Mouse (Mus musculus) embryonic facial prominence, embryonic 13.5 days (tissue): ENCODE data around the gene Asic2. TPM values are rescaled to one million over a fixed set of nuclear protein-coding genes. Genes with fewer than 3 reads are reported as not detected.

Source experiments
- ATAC-seq: fragments of 200-750 bp; cut with Nextera tagmentation; 2 replicates; pipeline ENCODE4 v1.8.0; 2017; ENCODE audit warnings: low read depth; ENCODE audit not compliant: insufficient number of reproducible peaks, insufficient read depth, low FRiP score, low TSS enrichment
- H3K27ac ChIP-seq: fragments of 300-500 bp; sonication (generic); 2 replicates; pipeline ENCODE4 v1.5.1; 2015; ENCODE audit warnings: moderate library complexity, mild to moderate bottlenecking, inconsistent platforms
- H3K27me3 ChIP-seq: fragments of 300-500 bp; sonication (generic); 2 replicates; pipeline ENCODE4 v1.6.1; 2015; ENCODE audit warnings: mild to moderate bottlenecking, inconsistent platforms
- H3K36me3 ChIP-seq: fragments of 300-500 bp; sonication (generic); 2 replicates; pipeline ENCODE4 v1.6.1; 2015; ENCODE audit warnings: mild to moderate bottlenecking, inconsistent platforms
- H3K4me1 ChIP-seq: fragments of 300-500 bp; sonication (generic); 2 replicates; pipeline ENCODE4 v1.6.1; 2015; ENCODE audit warnings: inconsistent platforms
- H3K4me2 ChIP-seq: fragments of 300-500 bp; sonication (generic); 2 replicates; pipeline ENCODE4 v1.6.1; 2015; ENCODE audit warnings: moderate library complexity, mild to moderate bottlenecking, inconsistent platforms
- H3K4me3 ChIP-seq: fragments of 300-500 bp; sonication (generic); 2 replicates; pipeline ENCODE4 v1.5.1; 2015; ENCODE audit warnings: mild to moderate bottlenecking, inconsistent platforms
- H3K9ac ChIP-seq: fragments of 300-500 bp; sonication (generic); 2 replicates; pipeline ENCODE4 v1.6.1; 2015; ENCODE audit warnings: mild to moderate bottlenecking, inconsistent platforms
- H3K9me3 ChIP-seq: fragments of 300-500 bp; sonication (generic); 2 replicates; pipeline ENCODE4 v1.6.1; 2016; ENCODE audit warnings: inconsistent platforms
- WGBS: fragments of 180-500 bp; shearing (Covaris S2); methylation state at CpG from one replicate; pipeline ENCODE4 v1.1.7; 2015; ENCODE audit warnings: mixed read lengths; 5-methylcytosine and 5-hydroxymethylcytosine counted together
- polyA plus RNA-seq: library from polyadenylated mRNA; unstranded; fragments of >200 nt; fragmentation: Nextera tagmentation; extraction: Ambion mirVana; gene quantifications from 2 replicates; pipeline ENCODE4 v1.2.1, GENCODE M21; 2015

Asic2 gene
- polyA plus RNA-seq, 1 experiment from 2014 or later = 0.60 TPM

DNA sequence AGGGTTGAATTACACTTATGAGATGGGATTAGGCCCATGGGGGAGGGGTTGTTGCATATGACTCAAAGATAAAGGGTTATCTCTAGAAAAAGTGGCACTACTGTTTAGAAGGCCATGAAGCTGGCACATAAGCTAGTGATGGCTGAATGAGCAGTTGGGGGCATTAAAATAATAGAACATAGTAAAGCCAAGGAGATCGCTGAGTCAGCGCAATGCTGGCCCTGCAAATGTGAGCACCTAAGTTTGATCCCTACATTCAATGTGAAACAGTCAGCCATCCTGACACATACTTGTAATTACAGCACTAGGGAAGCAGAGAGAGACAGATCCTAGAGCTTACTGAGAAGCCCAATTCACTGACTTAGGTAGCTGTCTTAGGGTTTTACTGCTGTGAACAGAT is 562.3 kb downstream of the Asic2 start:
- no peak overlapping the region for H3K4me2 ChIP-seq
- no peaks in the 10 kb centered on the region for H3K4me1 ChIP-seq
- no peaks in the 10 kb centered on the region for H3K27me3 ChIP-seq
- 99% methylated on average over 2 of the region's 2 CpGs for WGBS
- H3K27ac ChIP-seq = no peak overlapping the region
- no peak overlapping the region for H3K9ac ChIP-seq
- H3K9me3 ChIP-seq = no peaks in the 10 kb centered on the region
- no peak overlapping the region for H3K4me3 ChIP-seq
- ATAC-seq = no peak
- no peaks in the 10 kb centered on the region for H3K36me3 ChIP-seq

DNA sequence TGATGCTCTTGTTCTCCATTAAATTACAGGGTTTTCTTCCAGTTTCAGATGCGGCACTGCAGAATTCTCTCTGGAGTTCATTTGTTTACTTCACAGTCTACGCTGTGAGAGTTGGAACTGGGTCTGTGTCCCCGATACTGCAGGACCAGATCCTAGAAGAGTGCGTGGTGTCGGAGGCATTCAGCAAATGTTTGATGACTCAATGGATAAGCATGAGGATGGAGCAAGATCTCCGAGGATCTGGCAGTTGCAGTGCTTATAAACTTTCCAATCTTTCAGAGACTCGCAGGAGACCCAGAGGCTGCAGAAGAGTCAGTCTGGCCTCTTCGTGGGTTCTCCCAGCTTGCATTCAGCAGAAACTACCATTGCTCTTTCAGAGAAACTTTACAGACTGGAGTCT is 566.0 kb downstream of the Asic2 start:
- H3K27ac ChIP-seq = no peak overlapping the region
- no peak overlapping the region for H3K9ac ChIP-seq
- WGBS = 87% methylated on average over 8 of the region's 8 CpGs
- H3K36me3 ChIP-seq = no peaks in the 10 kb centered on the region
- H3K4me2 ChIP-seq = no peak overlapping the region
- no peaks in the 10 kb centered on the region for H3K9me3 ChIP-seq
- H3K4me3 ChIP-seq = no peak overlapping the region
- H3K27me3 ChIP-seq = no peaks in the 10 kb centered on the region
- H3K4me1 ChIP-seq = no peaks in the 10 kb centered on the region
- ATAC-seq = no peak

DNA sequence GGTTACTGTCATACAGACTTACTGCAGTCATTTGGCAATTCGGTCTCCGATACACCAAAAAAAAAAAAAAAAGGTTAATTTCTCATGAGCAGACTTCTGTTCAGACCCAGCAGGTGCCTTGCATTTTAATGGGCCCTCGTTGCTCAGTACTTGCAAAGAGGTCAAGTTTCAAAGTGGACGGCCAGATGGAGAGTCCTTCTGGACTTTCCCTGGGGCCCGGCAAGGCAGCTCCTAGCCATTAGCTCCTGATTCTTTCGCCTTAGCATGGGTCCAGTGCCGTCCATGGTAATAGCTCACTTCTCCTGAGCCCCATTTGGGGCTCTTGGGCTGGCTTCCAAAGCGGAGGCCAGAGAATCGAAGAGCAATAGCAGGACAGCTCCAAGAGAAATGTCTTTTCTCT is 575.4 kb downstream of the Asic2 start:
- no peak for ATAC-seq
- Histone ChIP-seq H3K4me3 (no peak overlapping the region), H3K4me2 (no peak overlapping the region), H3K27ac (no peak overlapping the region), H3K4me1 (no peaks in the 10 kb centered on the region), H3K9me3 (no peaks in the 10 kb centered on the region), H3K27me3 (no peaks in the 10 kb centered on the region), H3K9ac (no peak overlapping the region), H3K36me3 (no peaks in the 10 kb centered on the region)
- 62% methylated on average over 9 of the region's 9 CpGs for WGBS

DNA sequence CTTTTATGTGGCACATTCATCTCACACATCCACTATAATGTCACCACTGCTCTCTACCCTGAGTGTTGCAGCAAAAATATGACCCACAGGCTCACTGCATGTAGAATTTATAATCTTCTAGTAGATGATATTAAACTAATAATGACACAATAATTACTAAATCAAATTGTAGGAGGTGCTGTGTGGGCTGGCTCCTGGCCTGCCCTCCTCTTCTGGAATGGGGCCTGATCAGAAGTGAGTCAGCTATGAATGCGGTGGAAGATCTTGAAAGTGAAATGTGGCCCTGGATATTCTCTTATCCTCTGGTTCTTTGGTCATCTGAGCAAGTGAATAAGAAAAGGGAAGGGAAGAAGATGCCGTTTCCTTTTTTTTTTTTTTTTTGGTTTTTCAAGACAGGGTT is 582.1 kb downstream of the Asic2 start:
- Histone ChIP-seq H3K27ac (no peak overlapping the region), H3K27me3 (no peaks in the 10 kb centered on the region), H3K9me3 (no peaks in the 10 kb centered on the region), H3K4me3 (no peak overlapping the region), H3K4me1 (no peaks in the 10 kb centered on the region), H3K9ac (no peak overlapping the region), H3K4me2 (no peak overlapping the region), H3K36me3 (no peaks in the 10 kb centered on the region)
- ATAC-seq = no peak
- WGBS = 96% methylated on average over 2 of the region's 2 CpGs

DNA sequence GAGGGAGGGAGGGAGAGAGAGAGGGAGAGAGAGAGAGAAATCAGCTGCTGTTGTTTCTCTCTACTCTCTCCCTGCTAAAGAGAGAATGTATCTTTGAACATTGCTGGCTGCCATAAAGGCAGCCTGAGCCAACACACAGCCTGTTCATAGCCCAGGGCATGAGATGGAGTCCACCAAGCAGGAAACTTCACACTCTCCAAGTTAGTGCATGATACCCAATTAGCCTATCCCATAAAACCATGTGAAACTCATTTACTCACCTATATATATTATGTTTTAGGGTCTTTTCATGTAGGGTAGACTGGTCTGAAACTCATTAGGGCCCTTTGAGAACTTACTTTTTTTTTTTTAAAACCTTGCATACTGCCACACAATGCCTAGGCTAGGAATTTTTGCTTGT is 582.7 kb downstream of the Asic2 start:
- Histone ChIP-seq H3K4me1 (no peaks in the 10 kb centered on the region), H3K36me3 (no peaks in the 10 kb centered on the region), H3K9me3 (no peaks in the 10 kb centered on the region), H3K27me3 (no peaks in the 10 kb centered on the region), H3K9ac (no peak overlapping the region), H3K4me3 (no peak overlapping the region), H3K4me2 (no peak overlapping the region), H3K27ac (no peak overlapping the region)
- no peak for ATAC-seq

DNA sequence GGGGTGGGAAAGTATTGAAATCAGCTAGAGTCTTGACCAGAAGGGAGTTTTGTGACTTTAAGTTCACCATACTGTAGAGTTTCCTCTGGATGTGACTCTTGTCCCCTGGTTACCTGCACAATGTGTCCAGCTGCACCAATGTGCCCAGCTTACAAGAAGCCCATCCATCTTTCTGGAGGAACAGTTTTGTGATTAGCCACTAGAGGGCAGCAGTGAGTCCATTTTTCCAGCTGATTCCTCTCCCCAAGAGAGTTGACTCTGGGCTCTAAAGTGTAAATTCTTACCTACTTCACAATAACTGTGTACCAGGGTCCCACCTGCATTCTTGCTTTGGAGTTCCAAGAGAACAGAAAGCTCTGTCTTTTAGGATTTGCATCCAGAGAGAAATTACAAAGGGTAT is 593.4 kb downstream of the Asic2 start:
- Histone ChIP-seq H3K4me2 (no peak overlapping the region), H3K36me3 (no peaks in the 10 kb centered on the region), H3K9me3 (0 out of 2 replicates have a peak, but pooled peaks cover 4% of the 10 kb centered on the region), H3K9ac (no peak overlapping the region), H3K27ac (no peak overlapping the region), H3K27me3 (no peaks in the 10 kb centered on the region), H3K4me3 (no peak overlapping the region), H3K4me1 (peaks cover 18% of the 10 kb centered on the region)
- ATAC-seq = no peak

DNA sequence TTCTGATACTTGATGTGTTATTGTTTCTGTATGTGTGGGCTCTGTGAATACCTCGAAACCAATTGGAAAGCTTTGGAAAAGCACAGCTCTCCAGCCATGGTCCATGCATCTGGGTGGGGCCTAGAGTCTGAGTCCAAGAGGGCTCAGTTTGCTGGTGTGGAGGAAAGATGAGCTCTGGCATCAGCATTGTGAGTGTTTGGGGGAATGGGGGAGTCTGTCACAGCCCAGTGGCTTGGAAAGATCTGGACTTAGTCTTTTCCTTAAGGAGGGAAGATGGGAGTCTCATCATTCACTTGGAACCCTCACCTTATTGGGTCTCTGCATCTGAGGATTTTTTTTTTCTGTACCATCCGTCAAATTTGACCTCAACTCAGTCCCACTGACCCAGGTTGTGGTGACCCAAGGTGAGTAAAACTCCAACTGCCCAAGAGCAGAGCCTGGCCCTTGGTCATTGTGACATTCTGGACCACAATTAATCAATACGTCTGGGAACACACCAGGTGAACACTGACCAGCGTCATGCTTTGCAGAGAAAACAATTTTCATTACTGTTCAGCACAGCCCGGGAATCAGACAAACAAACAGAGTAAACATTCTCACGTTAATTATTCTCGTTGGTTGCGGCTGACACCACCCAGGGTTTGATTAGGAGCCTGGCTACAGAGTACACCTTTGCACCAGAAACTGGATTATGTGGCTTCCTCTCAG is 594.1 kb downstream of the Asic2 start:
- Histone ChIP-seq H3K27ac (no peak overlapping the region), H3K9ac (no peak overlapping the region), H3K9me3 (0 out of 2 replicates have a peak, but pooled peaks cover 4% of the 10 kb centered on the region), H3K4me2 (no peak overlapping the region), H3K4me1 (peaks cover 25% of the 10 kb centered on the region), H3K36me3 (no peaks in the 10 kb centered on the region), H3K4me3 (no peak overlapping the region), H3K27me3 (no peaks in the 10 kb centered on the region)
- 78% methylated on average over 8 of the region's 8 CpGs for whole genome bisulfite sequencing
- no peak for ATAC-seq

DNA sequence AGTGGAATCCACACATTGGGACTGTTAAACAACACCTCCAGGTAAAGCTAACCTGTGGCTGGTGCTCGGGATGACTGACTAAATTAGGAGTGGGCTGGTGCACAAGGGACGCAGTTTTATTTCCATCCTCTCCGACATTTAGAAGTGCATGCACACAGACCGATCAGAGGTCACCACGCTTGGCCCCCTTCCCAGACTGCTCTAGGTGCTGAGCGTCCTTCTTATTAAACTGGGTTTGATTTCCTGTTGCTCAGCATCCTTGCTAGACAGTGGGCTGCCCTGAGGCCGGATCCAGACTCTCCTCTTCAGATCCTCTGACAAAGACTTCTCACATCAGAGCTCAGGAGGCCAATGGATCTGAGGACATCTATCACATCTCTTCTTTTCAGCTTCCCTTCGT is 596.7 kb downstream of the Asic2 start:
- WGBS = 31% methylated on average over 8 of the region's 8 CpGs
- Histone ChIP-seq H3K4me2 (no peak overlapping the region), H3K36me3 (no peaks in the 10 kb centered on the region), H3K4me1 (peaks cover 25% of the 10 kb centered on the region), H3K9ac (no peak overlapping the region), H3K9me3 (no peaks in the 10 kb centered on the region), H3K27ac (no peak overlapping the region), H3K4me3 (no peak overlapping the region), H3K27me3 (no peaks in the 10 kb centered on the region)
- no peak for ATAC-seq

DNA sequence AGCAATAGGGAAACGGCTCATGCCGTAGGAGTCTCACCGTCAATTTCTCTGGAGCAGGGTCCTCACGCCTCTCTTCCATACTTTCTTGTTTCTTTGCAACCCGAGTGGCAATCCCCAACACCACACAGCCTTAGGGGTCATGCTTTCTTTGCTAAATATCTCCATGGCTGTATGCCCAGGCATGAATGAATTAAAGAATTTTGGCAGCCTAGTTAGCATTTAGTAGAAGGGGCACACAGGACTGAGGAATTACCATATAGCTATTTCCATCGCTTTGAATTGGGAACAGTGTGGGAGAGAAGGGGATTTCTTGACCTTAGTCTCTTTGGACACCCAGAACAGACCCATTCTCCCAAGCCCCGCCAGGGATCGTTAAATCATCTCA is 597.8 kb downstream of the Asic2 start:
- no peak for ATAC-seq
- Histone ChIP-seq H3K27me3 (no peaks in the 10 kb centered on the region), H3K9me3 (no peaks in the 10 kb centered on the region), H3K4me3 (no peak overlapping the region), H3K9ac (no peak overlapping the region), H3K36me3 (no peaks in the 10 kb centered on the region), H3K4me1 (peaks cover 25% of the 10 kb centered on the region), H3K27ac (no peak overlapping the region), H3K4me2 (no peak overlapping the region)
- WGBS = 33% methylated on average over 8 of the region's 8 CpGs

DNA sequence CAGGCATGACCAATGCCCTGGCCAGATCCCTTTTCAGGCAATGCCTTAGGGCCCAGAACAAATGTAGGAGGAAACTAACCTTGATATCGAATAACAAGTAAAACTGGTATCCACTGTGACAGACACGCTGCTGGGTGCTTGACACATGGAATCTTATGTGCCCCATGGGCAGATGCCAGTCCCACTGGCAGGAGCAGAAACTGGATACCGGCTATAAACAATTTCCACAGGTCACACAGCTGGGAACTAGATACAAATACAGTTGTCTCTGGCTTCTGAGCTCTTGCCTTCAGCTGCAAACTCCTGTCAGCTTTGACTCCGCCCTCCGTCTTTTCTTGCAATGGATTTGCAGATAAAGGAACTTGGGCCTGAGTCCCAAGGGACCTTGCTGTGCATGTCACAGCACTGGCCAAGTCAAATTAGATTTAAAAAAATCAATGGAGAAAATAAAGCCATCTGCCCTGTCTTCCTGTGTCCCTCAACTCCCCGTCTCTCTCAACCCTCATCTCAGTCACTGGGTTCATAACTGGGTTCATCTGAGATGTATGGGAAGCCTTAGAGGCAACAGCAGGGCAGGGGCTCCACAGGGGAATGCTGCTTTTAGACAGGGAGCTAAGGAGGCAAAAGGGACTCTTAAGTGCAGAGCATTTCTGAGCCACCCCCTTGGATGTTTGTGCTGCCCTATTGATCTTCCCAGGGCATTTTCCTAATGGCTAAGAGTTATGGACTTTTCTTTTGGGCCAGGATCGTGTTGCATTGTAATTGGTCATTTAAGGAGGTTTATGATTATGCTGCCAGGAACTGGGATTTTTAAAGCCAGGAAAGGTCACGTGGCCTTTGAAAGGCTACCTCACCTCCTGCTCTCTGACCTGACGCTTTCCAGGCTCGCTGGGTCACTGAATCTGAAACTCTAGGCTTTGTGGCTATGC is 598.5 kb downstream of the Asic2 start:
- H3K27ac ChIP-seq = no peak overlapping the region
- ATAC-seq = no peak

DNA sequence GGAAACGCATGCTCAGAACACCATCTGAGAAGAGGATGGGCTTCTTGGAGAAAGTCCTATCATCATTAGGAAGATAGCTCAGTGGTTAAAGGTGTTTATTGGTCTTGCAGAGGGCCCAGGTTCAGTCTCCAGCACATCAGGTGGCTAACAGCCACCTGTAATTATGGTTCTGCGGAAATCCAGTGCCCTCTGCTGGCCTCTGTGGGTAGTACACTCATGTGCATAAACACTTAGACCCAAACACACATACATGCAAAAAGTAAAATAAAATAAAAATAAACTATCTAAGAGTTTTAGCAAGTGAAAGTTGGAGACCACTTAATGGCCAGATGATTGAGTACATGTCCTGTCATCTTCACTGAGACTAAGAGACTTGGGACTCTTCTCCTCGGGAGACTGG is 603.8 kb downstream of the Asic2 start:
- no peak overlapping the region for H3K4me3 ChIP-seq
- 88% methylated on average over 3 of the region's 3 CpGs for WGBS
- peaks cover 2% of the 10 kb centered on the region for H3K4me1 ChIP-seq
- no peak overlapping the region for H3K9ac ChIP-seq
- ATAC-seq = no peak
- H3K27ac ChIP-seq = no peak overlapping the region
- H3K4me2 ChIP-seq = no peak overlapping the region
- no peaks in the 10 kb centered on the region for H3K27me3 ChIP-seq
- no peaks in the 10 kb centered on the region for H3K36me3 ChIP-seq
- H3K9me3 ChIP-seq = no peaks in the 10 kb centered on the region

More for the DNA sequence above, 598.5 kb downstream of the Asic2 start:
- WGBS = 21% methylated on average over 10 of the region's 10 CpGs
- H3K27me3 ChIP-seq = no peaks in the 10 kb centered on the region
- H3K4me3 ChIP-seq = no peak overlapping the region
- H3K4me1 ChIP-seq = peaks cover 25% of the 10 kb centered on the region
- H3K36me3 ChIP-seq = no peaks in the 10 kb centered on the region
- no peaks in the 10 kb centered on the region for H3K9me3 ChIP-seq
- H3K9ac ChIP-seq = no peak overlapping the region
- H3K4me2 ChIP-seq = no peak overlapping the region; the same call in 1 of the 2 replicates

DNA sequence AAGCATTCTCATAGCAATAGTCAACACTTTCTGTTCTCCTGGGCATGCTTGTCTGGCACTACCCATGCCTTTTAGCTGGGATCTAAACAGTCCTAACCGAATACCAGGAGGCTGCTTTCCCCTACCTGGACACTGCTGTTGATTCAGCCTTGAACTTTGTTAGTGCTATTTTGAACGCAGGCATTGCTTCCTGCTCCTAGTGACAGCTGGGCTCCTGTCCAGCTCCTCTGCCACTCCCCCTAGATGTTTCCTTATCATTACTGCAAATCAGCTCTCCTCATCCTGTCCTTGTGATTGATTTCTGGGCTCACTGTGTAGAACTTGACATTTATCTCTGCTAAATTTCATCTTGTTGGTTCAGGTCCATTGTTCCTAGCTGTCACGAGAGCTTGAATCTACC is 605.8 kb downstream of the Asic2 start:
- no peaks in the 10 kb centered on the region for H3K27me3 ChIP-seq
- no peaks in the 10 kb centered on the region for H3K9me3 ChIP-seq
- no peaks in the 10 kb centered on the region for H3K4me1 ChIP-seq
- H3K9ac ChIP-seq = no peak overlapping the region
- no peak overlapping the region for H3K4me2 ChIP-seq
- H3K36me3 ChIP-seq = no peaks in the 10 kb centered on the region
- H3K4me3 ChIP-seq = no peak overlapping the region
- 67% methylated on average over 3 of the region's 3 CpGs for WGBS
- ATAC-seq = no peak
- no peak overlapping the region for H3K27ac ChIP-seq
